Mouse (Mus musculus): ENCODE measurements at regions not wholly inside any gene's neighbourhood (a gene's known extent, or its start where the extent isn't known, plus 50 kb on each side); places are given as distances from the start of the nearest gene placed in this dataset.
A peak's percentile ranks its signal among the peaks of the same experiment; 100 is the strongest.

GRCm38 (mm10) chr13:54847764-54848183 is 58.6 kb downstream of the Tspan17 start:
- no peak for DNase-seq

- DNase-seq, result no peak
Observed at GRCm38 (mm10) chr13:54851131-54851530, 62.0 kb downstream of the Tspan17 start.

GRCm38 (mm10) chr13:54855333-54856238 is 66.4 kb downstream of the Tspan17 start:
- DNase-seq, result no peak

GRCm38 (mm10) chr13:54862931-54863330 is 73.8 kb downstream of the Tspan17 start:
- DNase-seq, result no peak

- no peak for DNase-seq
Observed at GRCm38 (mm10) chr13:54864048-54864447, 74.9 kb downstream of the Tspan17 start.

GRCm38 (mm10) chr13:54872004-54872403 is 77.2 kb upstream of the Unc5a start:
- DNase-seq, result no peak

GRCm38 (mm10) chr13:54873882-54874281 is 75.3 kb upstream of the Unc5a start:
- DNase-seq, result no peak

- DNase-seq, result no peak
Observed at GRCm38 (mm10) chr13:54874291-54875200, 74.7 kb upstream of the Unc5a start.

GRCm38 (mm10) chr13:54876556-54876955 is 72.7 kb upstream of the Unc5a start:
- DNase-seq, result peak; percentile 48 to 51

GRCm38 (mm10) chr13:54877656-54878055 is 71.6 kb upstream of the Unc5a start:
- DNase-seq, result no peak

- DNase-seq, result no peak
Observed at GRCm38 (mm10) chr13:54879325-54879724, 69.9 kb upstream of the Unc5a start.

- no peak for DNase-seq
Observed at GRCm38 (mm10) chr13:54880204-54880603, 69.0 kb upstream of the Unc5a start.

- no peak for DNase-seq
Observed at GRCm38 (mm10) chr13:54882781-54883180, 66.4 kb upstream of the Unc5a start.

GRCm38 (mm10) chr13:54883748-54884708 is 65.2 kb upstream of the Unc5a start:
- peak in 1 of 2 experiments; percentile 20 for DNase-seq

- DNase-seq, result peak in 1 of 2 experiments; percentile 22
Observed at GRCm38 (mm10) chr13:54884709-54885460, 64.3 kb upstream of the Unc5a start.

GRCm38 (mm10) chr13:54887366-54887921 is 61.8 kb upstream of the Unc5a start:
- DNase-seq, result no peak

- no peak for DNase-seq
Observed at GRCm38 (mm10) chr13:54888021-54888420, 61.2 kb upstream of the Unc5a start.

- no peak for DNase-seq
Observed at GRCm38 (mm10) chr13:54889684-54890399, 59.4 kb upstream of the Unc5a start.

GRCm38 (mm10) chr13:54892572-54892971 is 56.6 kb upstream of the Unc5a start:
- no peak for DNase-seq

- DNase-seq, result no peak
Observed at GRCm38 (mm10) chr13:54893651-54894050, 55.6 kb upstream of the Unc5a start.

Data from kidney, postnatal 4 days (tissue).